Mouse (Mus musculus) urinary bladder, adult 2 months (tissue): ENCODE data around the gene Cd8a. TPM values are rescaled to one million over a fixed set of nuclear protein-coding genes. Genes with fewer than 3 reads are reported as not detected.

Experiments used
- DNase-seq: peaks from one replicate; pipeline ENCODE4 v3.0.0; 2022; ENCODE audit warnings: low spot score
- polyA plus RNA-seq: library from polyadenylated mRNA; depleted of rRNA; stranded (reverse); fragments of >200 nt; gene quantifications from 2 replicates; pipeline ENCODE4 v1.2.3, GENCODE M21; 2012

Gene Cd8a
- polyA plus RNA-seq, 1 experiment, result 0.73 TPM

GRCm38 (mm10) chr6:71371085-71371605, 2.1 kb upstream of the Cd8a start:
- no peak for DNase-seq

DNA sequence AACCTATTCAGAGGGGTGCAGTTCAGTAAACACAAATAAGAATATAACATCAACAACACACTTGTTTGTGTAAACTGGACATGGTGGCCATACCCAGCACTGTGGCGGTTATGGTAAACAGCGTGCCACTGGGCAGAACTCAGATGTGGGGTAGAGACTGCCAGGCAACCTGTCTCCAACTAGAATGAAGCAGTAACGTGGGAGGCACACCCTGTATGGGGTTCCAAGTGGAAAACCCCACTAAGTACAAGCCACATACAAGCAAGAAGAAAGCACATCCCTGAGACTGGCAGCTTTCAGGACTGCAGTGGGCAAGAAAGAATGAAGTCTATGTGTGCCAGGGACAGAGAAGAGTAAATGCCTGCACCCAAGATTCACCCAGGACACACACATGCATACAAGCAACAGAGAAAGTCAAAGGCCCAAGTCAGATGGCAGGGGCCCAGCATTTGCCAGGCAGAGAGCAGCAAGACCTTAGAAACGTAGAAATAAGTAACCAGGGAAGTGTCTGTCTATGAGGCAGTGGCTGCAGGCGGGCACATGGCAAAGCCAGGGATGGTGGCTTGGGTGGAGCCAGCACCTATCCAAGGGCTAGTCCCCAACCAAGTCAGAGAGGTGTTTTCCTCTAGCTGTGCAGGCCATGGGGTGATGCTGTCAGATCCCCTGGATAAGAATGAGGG, 1.0 kb upstream of the Cd8a start:
- DNase-seq, result no peak

- no peak for DNase-seq
These were observed 1.1 kb downstream of the Cd8a start for GRCm38 (mm10) chr6:71374311-71374829.

DNA sequence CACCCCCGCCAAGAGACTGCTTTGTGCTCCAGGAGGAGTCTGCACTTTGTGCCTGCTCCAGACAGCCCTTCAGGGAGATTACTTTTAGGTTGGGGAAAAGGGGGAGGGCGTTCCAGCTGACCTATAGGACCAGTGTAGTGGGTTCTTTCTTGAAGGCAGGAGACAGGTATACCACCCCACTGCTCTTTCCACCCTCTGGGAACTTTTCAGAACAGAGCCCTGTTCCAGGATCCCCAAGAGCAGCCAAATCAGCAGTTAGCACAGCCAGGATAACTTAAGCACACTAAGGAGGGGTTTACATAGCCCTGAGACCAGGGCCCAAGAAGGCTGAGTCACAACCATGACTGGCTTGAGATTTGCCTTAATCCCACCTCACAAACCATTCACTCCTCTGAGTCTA, 1.7 kb downstream of the Cd8a start:
- DNase-seq, result no peak

DNA sequence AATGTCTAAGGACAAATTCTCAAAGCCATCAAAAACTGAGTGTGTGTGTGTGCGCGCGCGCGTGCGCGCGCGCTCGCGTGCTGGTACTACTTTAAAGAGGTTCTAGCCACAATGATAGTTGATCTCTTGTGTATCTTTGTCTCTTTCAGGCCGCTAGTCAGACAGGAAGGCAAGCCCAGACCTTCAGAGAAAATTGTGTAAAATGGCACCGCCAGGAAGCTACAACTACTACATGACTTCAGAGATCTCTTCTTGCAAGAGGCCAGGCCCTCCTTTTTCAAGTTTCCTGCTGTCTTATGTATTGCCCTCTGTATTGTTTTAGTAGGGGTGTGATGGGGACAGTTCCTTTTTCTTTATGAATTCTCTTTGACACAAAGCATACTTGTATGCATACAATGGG, 3.5 kb downstream of the Cd8a start:
- DNase-seq, result no peak

- no peak for DNase-seq
These were observed 8.4 kb downstream of the Cd8a start for GRCm38 (mm10) chr6:71381654-71382053.

DNA sequence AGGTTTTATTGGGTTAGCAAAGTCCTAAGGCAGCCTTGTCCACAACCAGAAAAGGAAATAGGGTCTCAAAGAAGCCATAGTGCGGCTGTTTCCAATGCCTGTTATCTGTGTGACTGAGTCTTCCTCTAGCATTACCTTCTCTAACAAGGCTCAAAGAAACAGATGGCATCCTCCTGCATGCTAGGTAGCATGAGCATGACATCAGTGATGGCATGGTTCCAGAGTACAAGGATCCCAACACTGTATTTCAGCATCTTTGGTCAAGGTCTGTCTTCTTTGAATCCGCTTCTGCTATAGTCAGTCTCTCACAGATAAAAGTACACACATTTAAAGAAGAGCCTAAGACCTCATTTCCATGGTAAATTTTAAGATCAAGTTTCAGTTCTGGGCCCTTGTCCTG, 17.3 kb downstream of the Cd8a start:
- DNase-seq, result no peak

DNA sequence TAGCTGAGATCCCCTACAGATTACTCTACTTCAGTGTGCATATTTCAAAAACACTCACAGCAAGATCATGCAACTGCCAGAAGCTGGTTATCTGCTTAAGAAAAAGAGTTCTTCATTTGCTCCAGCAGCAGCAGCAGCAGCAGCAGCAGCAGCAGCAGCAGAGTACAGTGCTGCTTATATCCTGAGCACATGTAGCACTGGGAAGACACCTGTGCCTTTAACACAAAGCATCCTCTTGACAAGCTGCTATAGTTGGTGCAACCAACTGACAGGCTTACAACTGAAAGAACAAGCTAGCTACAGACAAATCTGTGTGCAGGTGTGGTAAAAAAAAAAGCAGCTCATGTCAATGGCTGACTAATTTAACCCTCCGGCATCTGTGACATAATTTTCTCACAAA, 22.8 kb downstream of the Cd8a start:
- DNase-seq, result no peak

DNA sequence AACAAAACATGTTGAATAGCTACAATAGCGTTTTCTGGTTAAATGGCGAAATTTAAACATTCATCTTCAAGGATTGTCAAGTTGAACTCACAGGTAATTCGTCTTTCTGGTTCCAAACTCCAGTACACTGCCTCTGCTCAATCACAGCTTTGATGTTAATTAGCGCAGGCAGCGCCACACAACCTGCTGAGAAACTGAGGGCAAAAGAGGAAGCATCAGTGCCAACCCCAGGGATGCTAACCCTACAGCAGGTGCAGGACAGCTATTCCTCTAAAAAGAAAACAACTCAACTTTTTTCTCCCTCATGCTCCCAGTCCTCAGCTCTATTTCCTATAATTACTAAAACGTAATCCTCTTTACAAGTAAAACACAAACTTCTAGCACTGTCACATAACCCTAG, 23.5 kb downstream of the Cd8a start:
- DNase-seq, result no peak

GRCm38 (mm10) chr6:71398829-71399609, 25.8 kb downstream of the Cd8a start:
- DNase-seq, result no peak

DNA sequence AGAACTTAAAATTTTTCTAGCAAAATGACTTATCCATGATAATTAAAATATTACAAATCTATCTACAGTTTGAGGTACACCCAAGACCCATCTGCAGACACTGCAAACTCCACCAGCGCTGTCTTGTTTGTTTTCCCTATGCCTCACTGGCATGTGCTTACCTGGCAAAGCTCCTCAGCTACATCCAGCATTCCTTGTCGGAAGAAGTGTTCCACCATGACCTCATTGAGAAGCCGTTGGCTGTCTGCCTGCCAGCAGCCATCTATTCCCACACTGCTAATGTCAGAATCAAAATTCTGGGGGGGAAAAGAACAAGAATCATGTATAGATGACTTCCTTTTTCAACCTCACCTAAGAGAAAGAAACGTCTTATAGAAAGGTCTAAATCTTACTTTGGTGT, 41.4 kb downstream of the Cd8a start:
- no peak for DNase-seq

GRCm38 (mm10) chr6:71415446-71415845, 42.2 kb downstream of the Cd8a start:
- DNase-seq, result no peak

DNA sequence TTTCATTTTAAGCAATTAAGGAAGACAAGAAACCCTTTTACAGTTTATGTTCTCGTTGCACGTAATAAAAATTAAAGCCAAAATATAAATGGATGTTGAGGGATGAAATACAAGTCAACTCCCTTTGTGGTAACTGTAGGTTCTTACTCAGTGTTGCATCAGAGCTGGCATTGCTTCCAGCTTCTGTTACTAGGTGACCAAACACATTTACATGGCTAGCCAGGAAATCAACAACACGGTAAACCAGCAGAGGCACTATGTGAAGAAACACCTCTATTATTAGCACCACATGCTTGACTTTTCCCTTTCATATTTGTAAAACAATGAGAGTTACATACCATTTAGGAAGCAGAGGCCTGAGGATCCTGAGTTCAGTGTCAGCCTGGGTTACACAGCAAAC, 45.6 kb downstream of the Cd8a start:
- DNase-seq, result no peak

- no peak for DNase-seq
These were observed 47.6 kb downstream of the Cd8a start for GRCm38 (mm10) chr6:71420848-71421247.

- DNase-seq, result no peak
These were observed 48.9 kb downstream of the Cd8a start for GRCm38 (mm10) chr6:71422162-71422561.

DNA sequence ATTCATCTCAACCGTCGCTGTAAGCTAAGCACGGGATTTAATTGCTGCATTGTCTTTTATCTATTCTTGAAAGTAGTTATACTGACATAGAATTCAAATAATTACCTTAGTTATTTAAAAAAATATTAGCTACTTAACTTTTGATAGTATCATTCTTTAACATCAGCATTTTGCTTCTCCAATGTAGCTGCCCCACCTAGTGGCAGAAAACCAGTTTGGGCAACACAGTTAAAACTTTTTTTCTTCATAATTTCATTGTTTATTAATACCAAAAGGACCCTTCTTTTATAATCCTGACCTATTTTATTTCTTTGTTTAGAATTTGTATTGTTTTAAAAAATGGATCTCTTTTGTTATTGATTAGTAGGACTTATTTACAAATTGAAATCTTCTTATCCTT, 49.9 kb downstream of the Cd8a start:
- DNase-seq, result no peak

DNA sequence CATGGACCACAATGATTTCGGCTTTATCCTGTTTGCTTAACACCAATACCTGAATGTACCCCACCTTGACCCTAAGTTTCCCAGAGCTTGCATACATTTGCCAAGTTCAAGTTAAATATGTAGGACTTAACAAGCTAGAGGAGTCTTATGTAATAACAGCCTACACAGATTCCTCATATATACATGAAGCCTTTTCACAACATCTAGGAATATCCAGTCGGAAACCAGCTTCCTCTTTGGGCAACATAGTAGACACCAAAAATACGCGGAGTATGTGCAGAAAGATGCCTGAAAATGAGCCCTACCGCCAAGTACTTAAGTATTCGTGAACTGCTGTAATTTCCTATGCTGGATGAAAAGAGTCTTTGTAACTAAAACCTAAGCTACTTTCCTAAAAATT, 52.5 kb downstream of the Cd8a start:
- DNase-seq, result no peak

DNA sequence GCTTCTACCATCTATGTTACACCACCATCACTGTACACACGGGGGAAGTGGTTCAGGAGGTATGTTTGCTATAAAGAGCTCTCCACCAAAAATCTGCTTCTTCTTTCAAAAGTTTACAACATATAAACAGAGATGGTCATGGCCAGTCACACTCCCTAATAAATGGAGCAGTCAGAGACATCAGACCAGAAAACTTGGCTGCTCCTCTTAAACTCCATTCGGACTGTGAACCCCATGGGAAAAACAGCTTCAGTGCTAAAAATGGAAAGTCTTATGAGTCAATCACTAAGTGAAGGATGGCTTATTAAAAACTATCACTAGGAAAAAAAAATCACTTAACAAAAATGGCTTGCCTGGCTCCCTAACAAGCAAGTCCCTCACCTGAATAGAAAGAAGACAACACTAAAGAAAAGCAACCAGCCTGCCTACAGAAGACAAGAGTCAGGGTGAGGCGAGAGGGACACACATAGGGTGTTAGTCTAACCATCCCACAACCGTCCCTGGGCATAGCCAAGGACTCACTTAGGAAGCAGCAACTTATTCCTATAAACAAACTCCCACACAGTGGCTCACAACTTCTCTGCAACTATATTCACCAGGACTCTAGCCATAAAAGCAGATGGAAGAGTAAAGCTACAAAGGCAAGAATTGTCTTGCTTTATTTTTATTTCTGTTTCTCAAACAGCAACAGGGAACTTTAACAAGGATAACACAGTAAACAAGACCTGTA, 54.9 kb downstream of the Cd8a start:
- DNase-seq, result no peak
